Mouse (Mus musculus) left cerebral cortex, adult 2 months (tissue): ENCODE data around the gene Gpa33. TPM values are rescaled to one million over a fixed set of nuclear protein-coding genes. Genes with fewer than 3 reads are reported as not detected.
"Not testable (repeated sequence)": the region's sequence is repeated elsewhere in the genome, so short reads cannot be mapped to it uniquely, and the experiment has no call there.

Experiments
- DNase-seq, 2 experiments: peaks; one replicate each; pipeline ENCODE4 v3.0.0; 2021 to 2022; ENCODE audit warnings: low spot score in 2 of 2, mixed read lengths in 1 of 2; ENCODE audit errors: extremely low spot score in 1 of 2
- H3K27ac ChIP-seq: fragments of 200-600 bp; 2 replicates; pipeline ENCODE4 v1.8.1; 2022
- H3K4me3 ChIP-seq: fragments of 200-600 bp; 2 replicates; pipeline ENCODE4 v1.8.1; 2022
- CTCF ChIP-seq: fragments of 200-600 bp; IDR thresholded peaks from 2 replicates; pipeline ENCODE4 v1.8.1; 2022; ENCODE audit warnings: antibody characterized with exemption, mild to moderate bottlenecking, moderate library complexity
- intact Hi-C: fragments of 180-260 bp; cut with DNase I; formaldehyde crosslinking; loops from one replicate; pipeline ENCODE4 v1.15.1; 2025
- total RNA-seq, 2 experiments: library from RNA; stranded (reverse); gene quantifications; 2 replicates each; pipeline ENCODE4 v1.2.3; 2021

Gene Gpa33
- total RNA-seq, 2 experiments from 2014 or later = not detected

- DNase-seq = no peak
- no peak for TF ChIP-seq CTCF
- no peak overlapping the region for H3K4me3 ChIP-seq
- no peak overlapping the region for H3K27ac ChIP-seq
- intact Hi-C loops = no loop called here
Observed at GRCm38 (mm10) chr1:166137244-166137938, 7.4 kb downstream of the Gpa33 start.

GRCm38 (mm10) chr1:166138136-166138535 lies 8.1 kb downstream of the Gpa33 start:
- Histone ChIP-seq H3K4me3 (no peak overlapping the region), H3K27ac (no peak overlapping the region)
- intact Hi-C loops = no loop called here
- TF ChIP-seq CTCF = no peak
- no peak for DNase-seq

GRCm38 (mm10) chr1:166139113-166139512 lies 9.1 kb downstream of the Gpa33 start:
- no peak for DNase-seq
- intact Hi-C loops = no loop called here

GRCm38 (mm10) chr1:166139620-166140184 lies 9.7 kb downstream of the Gpa33 start:
- Histone ChIP-seq H3K27ac (no peak overlapping the region), H3K4me3 (no peak overlapping the region)
- intact Hi-C loops = no loop called here
- no peak for TF ChIP-seq CTCF
- DNase-seq = no peak

More at GRCm38 (mm10) chr1:166139113-166139512, 9.1 kb downstream of the Gpa33 start:
- H3K27ac ChIP-seq = no peak overlapping the region
- H3K4me3 ChIP-seq = no peak overlapping the region
- no peak for TF ChIP-seq CTCF

- H3K27ac ChIP-seq, intact Hi-C loops, H3K4me3 ChIP-seq, DNase-seq: not testable (repeated sequence)
Observed at GRCm38 (mm10) chr1:166141868-166142267, 11.8 kb downstream of the Gpa33 start.

GRCm38 (mm10) chr1:166142369-166142768 lies 12.3 kb downstream of the Gpa33 start:
- Histone ChIP-seq H3K4me3 (no peak overlapping the region), H3K27ac (no peak overlapping the region)
- no peak for TF ChIP-seq CTCF
- intact Hi-C loops = no loop called here
- no peak for DNase-seq

- no peak for DNase-seq
- no peak for TF ChIP-seq CTCF
- Histone ChIP-seq H3K4me3 (no peak overlapping the region), H3K27ac (no peak overlapping the region)
- intact Hi-C loops = no loop called here
Observed at GRCm38 (mm10) chr1:166146626-166147025, 16.6 kb downstream of the Gpa33 start.

GRCm38 (mm10) chr1:166147657-166148056 lies 17.6 kb downstream of the Gpa33 start:
- intact Hi-C loops = no loop called here
- no peak for TF ChIP-seq CTCF
- DNase-seq = no peak
- H3K27ac ChIP-seq = no peak overlapping the region
- H3K4me3 ChIP-seq = no peak overlapping the region

GRCm38 (mm10) chr1:166149441-166149840 lies 19.4 kb downstream of the Gpa33 start:
- intact Hi-C loops = no loop called here
- TF ChIP-seq CTCF = no peak
- no peak overlapping the region for H3K4me3 ChIP-seq
- H3K27ac ChIP-seq = no peak overlapping the region
- no peak for DNase-seq

GRCm38 (mm10) chr1:166150035-166150434 lies 20.0 kb downstream of the Gpa33 start:
- no peak for DNase-seq
- intact Hi-C loops = loop anchor here (5.0 kb wide), 1 partner anchor 103 kb away; no protein-coding TSS in a partner anchor
- no peak overlapping the region for H3K27ac ChIP-seq

GRCm38 (mm10) chr1:166151341-166151740 lies 21.3 kb downstream of the Gpa33 start:
- Histone ChIP-seq H3K4me3 (no peak overlapping the region), H3K27ac (no peak overlapping the region)
- peak; percentile 24 for TF ChIP-seq CTCF
- no peak for DNase-seq
- intact Hi-C loops = loop anchor here (5.0 kb wide), 1 partner anchor 104 kb away; no protein-coding TSS in a partner anchor

More at GRCm38 (mm10) chr1:166150035-166150434, 20.0 kb downstream of the Gpa33 start:
- TF ChIP-seq CTCF = no peak
- no peak overlapping the region for H3K4me3 ChIP-seq

GRCm38 (mm10) chr1:166152034-166152433 lies 22.0 kb downstream of the Gpa33 start:
- intact Hi-C loops = loop anchor here (2.0 to 5.0 kb wide), 2 partner anchors 105 to 377 kb away; no protein-coding TSS in a partner anchor
- no peak for TF ChIP-seq CTCF
- no peak overlapping the region for H3K4me3 ChIP-seq
- no peak overlapping the region for H3K27ac ChIP-seq
- no peak for DNase-seq
